Mouse (Mus musculus): ENCODE measurements around the gene Soat1.
"Not testable (repeated sequence)": the region's sequence is repeated elsewhere in the genome, so short reads cannot be mapped to it uniquely, and the experiment has no call there.

Soat1 gene

GRCm38 (mm10) chr1:156473961-156474503 is at the start of gene Soat1:
TSS of gene Soat1 (minus strand) at chr1:156474331.
- in situ Hi-C loops (cut with MboI): no loop called here

GRCm38 (mm10) chr1:156523842-156524241 is 49.7 kb upstream of the Soat1 start, which contains the start of gene Gm10031:
TSS of gene Gm10031 (plus strand) at chr1:156524012.
- in situ Hi-C loops (cut with MboI): not testable (repeated sequence)

GRCm38 (mm10) chr1:156521796-156522517 is 47.8 kb upstream of the Soat1 start:
- in situ Hi-C loops (cut with MboI): no loop called here

- in situ Hi-C loops (cut with MboI): no loop called here
Measured at GRCm38 (mm10) chr1:156520136-156520780, 46.1 kb upstream of the Soat1 start.

GRCm38 (mm10) chr1:156507753-156508152 is 33.6 kb upstream of the Soat1 start:
- in situ Hi-C loops (cut with MboI): no loop called here

- in situ Hi-C loops (cut with MboI): no loop called here
Measured at GRCm38 (mm10) chr1:156505901-156506300, 31.8 kb upstream of the Soat1 start.

- in situ Hi-C loops (cut with MboI): no loop called here
Measured at GRCm38 (mm10) chr1:156504945-156505523, 30.9 kb upstream of the Soat1 start.

- in situ Hi-C loops (cut with MboI): no loop called here
Measured at GRCm38 (mm10) chr1:156496910-156497309, 22.8 kb upstream of the Soat1 start.

GRCm38 (mm10) chr1:156495025-156495424 is 20.9 kb upstream of the Soat1 start:
- in situ Hi-C loops (cut with MboI): no loop called here

GRCm38 (mm10) chr1:156491226-156491796 is 17.2 kb upstream of the Soat1 start:
- in situ Hi-C loops (cut with MboI): no loop called here

GRCm38 (mm10) chr1:156488031-156488430 is 13.9 kb upstream of the Soat1 start:
- in situ Hi-C loops (cut with MboI): no loop called here

GRCm38 (mm10) chr1:156487498-156487897 is 13.4 kb upstream of the Soat1 start:
- in situ Hi-C loops (cut with MboI): no loop called here

- in situ Hi-C loops (cut with MboI): no loop called here
Measured at GRCm38 (mm10) chr1:156481826-156482225, 7.7 kb upstream of the Soat1 start.

GRCm38 (mm10) chr1:156476535-156476934 is 2.4 kb upstream of the Soat1 start:
- in situ Hi-C loops (cut with MboI): no loop called here

GRCm38 (mm10) chr1:156476016-156476415 is 1.9 kb upstream of the Soat1 start:
- in situ Hi-C loops (cut with MboI): no loop called here

GRCm38 (mm10) chr1:156474854-156475253 is 723 bp upstream of the Soat1 start:
- in situ Hi-C loops (cut with MboI): no loop called here

GRCm38 (mm10) chr1:156473003-156473402 is 1.1 kb downstream of the Soat1 start:
- in situ Hi-C loops (cut with MboI): no loop called here

GRCm38 (mm10) chr1:156471955-156472354 is 2.2 kb downstream of the Soat1 start:
- in situ Hi-C loops (cut with MboI): no loop called here

- in situ Hi-C loops (cut with MboI): no loop called here
Measured at GRCm38 (mm10) chr1:156471071-156471470, 3.1 kb downstream of the Soat1 start.

GRCm38 (mm10) chr1:156470557-156470956 is 3.6 kb downstream of the Soat1 start:
- in situ Hi-C loops (cut with MboI): no loop called here

- in situ Hi-C loops (cut with MboI): no loop called here
Measured at GRCm38 (mm10) chr1:156468576-156468975, 5.6 kb downstream of the Soat1 start.

GRCm38 (mm10) chr1:156467655-156468255 is 6.4 kb downstream of the Soat1 start:
- in situ Hi-C loops (cut with MboI): no loop called here

All from mature B cell (primary cell).